Mouse (Mus musculus) cerebellum, adult 11-12 months (tissue): ENCODE measurements around the gene Macc1.
"Not testable (repeated sequence)": the region's sequence is repeated elsewhere in the genome, so short reads cannot be mapped to it uniquely, and the experiment has no call there.

Experiments used
- DNase-seq: peaks from one replicate; pipeline ENCODE4 v3.0.0; 2022

Macc1 gene

DNA sequence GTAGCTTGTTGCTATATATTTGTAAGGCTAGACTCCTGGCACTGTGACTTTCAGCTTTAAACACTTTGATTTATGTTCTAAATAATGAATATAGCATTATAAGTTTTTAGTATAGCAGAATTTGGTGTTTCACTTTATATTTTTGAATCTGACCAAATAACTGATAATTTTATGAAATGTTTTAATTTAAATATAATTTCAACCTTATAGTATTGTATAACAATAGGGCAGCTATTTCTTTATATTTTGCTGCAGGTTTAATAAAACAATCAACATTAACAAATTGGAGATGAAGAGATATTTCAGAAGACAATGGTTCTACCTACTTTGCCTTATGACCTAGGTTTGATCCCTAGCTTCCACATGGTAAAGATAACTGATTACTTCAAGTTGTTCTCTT, at the start of gene Macc1:
Gene Macc1, plus strand, starts transcription at position 301 of the 400 bp plus-strand sequence.
- DNase-seq, result no peak

DNA sequence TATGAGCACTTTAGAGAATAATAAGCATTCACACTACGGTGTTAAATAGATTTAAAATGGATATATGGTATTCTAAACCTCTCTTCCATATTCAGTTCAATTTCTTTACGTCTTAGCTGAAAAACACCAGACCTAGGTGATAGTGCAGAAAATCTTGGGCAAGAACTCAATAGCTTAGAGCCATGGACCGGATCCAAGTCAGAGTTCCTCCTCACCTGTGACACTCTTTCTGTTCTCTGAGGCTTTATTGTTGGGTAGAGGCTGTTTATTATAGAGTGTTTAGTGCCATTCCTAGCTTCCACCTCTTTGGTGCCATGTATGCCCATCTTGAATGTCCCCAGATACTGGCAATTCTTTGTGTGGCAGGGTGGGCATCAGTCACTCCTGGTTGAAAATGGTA, 49.6 kb upstream of the Macc1 start:
- DNase-seq, result no peak

DNA sequence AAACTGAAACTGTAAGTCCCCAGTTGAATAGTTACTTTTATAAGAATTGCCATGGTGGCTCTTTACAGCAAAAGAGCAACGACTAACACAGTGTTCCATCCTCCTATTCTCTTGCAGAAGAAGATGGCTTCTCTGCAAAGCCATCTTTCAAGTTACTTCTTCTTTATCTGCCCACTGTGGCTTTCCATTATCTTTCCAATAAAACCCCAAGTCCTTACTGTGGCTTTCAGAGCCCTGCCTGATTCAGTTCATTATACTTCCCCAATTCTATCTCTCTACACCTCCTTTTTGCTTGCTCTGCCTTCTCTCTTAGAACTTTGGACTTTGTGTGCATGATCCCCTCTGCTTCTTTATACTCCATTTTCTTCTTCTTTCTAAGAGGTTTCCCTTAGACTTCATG, 45.3 kb upstream of the Macc1 start:
- DNase-seq, result no peak

DNA sequence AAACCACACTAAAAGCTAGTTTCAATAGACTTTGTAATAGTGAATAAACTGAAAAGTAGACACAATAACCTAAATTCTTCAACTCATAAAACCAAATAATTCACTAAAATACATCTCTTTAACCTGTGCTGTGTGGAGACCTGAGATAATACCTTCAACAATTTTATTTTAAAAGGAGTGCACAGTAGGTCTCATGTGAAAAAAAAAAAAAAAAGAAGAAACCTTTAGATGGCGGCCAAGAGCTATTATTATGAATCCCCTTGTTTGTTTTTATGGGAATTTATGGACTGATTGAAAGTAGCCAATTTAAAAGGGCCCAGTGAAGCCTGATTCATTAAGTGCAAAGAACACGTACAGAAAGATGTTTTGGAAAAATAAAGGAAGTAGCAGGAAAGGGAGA, 44.0 kb upstream of the Macc1 start:
- no peak for DNase-seq

DNA sequence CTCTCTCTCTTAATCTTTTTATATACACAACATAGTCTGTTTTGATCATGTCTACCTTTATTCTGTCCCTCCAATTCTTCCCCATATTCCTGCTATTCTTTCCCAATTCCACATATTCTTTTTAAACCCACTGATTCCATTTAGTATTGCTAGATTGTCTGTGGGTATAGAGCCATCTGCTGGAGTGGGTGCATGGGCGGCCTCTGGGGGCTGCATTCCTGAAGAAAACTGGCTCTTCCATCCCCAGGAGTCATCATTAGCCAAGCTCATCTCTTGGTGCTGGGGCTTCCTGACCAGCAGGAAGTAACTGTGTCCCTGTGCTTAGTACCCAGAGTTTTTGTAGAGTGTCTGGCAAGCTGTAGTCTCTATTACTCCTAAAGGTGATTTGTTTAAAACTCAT, 42.1 kb upstream of the Macc1 start:
- DNase-seq, result no peak

GRCm38 (mm10) chr12:119273605-119274004, 40.5 kb upstream of the Macc1 start:
- DNase-seq, result no peak

- DNase-seq, result no peak
Observed at GRCm38 (mm10) chr12:119276282-119276681, 37.8 kb upstream of the Macc1 start.

GRCm38 (mm10) chr12:119291618-119292017, 22.5 kb upstream of the Macc1 start:
- no peak for DNase-seq

DNA sequence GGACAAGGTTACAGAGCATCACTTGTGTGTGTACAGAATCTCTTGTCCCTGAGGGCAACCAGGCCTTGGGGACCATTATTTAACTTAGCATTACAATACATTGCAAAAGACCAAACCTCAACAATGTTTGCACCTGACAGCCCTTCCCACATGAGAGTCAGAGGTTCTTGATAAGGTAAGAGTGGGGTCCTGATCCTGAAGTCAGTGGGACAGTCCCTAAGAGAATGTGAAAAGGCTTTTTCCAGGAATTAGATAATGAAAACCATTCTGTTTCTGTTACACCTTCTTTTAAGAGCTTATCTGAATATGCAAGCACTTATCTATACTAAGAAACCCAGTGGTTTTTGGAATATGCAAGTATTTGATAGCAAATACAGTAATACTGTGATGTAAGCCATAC, 10.5 kb upstream of the Macc1 start:
- no peak for DNase-seq

- DNase-seq, result no peak
Observed at GRCm38 (mm10) chr12:119313014-119313763, 881 bp upstream of the Macc1 start.

DNA sequence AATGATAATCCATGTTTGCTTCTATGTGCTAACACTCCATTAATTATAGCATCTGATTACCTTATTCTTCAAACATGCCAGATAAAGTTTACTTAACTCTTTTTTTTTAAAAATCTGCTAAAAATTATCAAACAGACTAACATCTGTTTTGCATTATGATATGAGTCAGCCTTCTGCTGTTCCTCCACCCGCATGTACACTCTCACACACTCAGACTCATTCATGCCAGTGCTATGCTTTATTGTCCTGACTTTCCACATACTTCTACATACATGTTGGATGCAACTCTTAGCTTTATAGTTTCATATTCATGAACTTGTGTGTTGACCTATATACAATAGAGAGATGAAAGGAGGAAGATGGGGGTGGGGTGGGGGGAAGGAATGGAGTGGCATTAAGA, 4.7 kb downstream of the Macc1 start:
- DNase-seq, result no peak

DNA sequence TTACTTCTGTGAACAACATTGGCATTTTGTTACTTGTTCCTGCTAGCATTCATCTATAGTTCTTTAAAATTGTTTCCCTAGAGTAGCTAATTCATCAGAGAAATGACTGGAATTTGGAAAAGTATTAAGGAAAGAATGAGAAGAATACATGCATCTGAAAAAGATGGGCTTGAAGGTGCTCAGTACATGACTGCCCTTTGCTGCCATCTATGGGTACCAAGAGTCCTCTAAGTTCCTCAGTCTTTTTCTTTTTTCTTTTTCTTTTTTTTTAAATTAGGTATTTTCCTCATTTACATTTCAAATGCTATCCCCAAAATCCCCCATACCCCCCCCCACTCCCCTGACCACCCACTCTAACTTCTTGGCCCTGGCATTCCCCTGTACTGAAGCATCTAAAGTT, 11.3 kb downstream of the Macc1 start:
- DNase-seq, result no peak

GRCm38 (mm10) chr12:119330644-119331043, 16.6 kb downstream of the Macc1 start:
- no peak for DNase-seq

DNA sequence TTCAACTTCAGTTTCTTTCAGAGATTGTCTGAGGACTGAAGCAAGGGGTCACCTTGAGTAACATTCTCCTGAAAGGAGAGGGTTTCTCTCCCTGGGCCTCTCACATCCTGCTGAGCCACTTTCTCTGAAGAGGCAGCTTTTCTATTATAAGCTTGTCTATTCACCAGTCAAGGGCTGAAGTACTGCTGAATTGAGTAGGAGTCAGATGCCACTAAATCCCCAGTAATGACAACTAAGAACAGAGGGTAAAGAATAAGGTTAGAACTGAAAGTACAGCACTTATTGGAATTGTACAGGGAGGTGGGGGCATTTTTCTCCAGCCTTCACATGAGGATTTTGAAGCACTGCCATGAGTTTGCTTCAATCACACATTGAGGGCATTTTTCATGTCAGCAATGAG, 19.3 kb downstream of the Macc1 start:
- DNase-seq, result no peak

- not testable (repeated sequence) for DNase-seq
Observed at GRCm38 (mm10) chr12:119352579-119352978, 38.5 kb downstream of the Macc1 start.

DNA sequence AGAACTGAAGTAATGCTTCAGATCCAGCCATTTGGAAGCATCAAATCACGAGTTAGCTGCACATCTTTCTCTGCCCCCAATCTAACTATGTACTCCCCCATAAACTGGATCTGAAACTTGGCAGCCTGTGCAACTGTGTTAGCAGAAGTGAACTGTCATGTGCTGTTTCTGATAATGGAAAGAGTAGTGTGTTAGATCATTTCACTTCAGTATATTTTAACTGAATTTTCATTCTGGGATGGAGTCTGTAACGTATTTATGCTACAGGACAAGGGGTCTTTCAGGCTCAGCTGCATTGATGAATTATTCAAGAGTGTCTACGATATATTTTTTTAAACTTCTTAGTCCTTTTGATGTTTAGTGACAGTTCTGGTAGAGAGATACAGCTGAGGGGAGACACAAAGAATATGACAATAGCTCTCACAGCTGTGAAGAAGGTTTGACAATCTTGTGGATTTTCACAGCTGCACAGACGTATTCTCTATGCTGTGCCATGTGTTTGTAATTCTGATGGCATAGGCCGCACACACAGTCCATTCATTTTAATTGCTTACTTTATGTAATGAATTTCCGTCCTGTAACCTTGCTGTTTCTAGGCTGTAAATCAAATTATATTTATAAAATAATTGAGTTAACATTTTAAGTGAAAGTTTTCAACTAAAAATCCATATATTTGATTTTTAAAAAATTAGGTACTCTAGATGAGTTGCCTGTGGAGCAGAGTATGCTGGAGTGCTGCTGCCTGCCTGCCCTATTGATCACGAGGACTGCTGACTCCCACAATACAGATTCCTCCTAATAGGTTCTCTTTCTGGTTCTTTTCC, 43.6 kb downstream of the Macc1 start:
- no peak for DNase-seq

- DNase-seq, result no peak
Observed at GRCm38 (mm10) chr12:119358242-119358515, 44.1 kb downstream of the Macc1 start.

GRCm38 (mm10) chr12:119365041-119365440, 51.0 kb downstream of the Macc1 start:
- DNase-seq, result no peak

- DNase-seq, result no peak
Observed at GRCm38 (mm10) chr12:119369832-119370231, 55.8 kb downstream of the Macc1 start.

- DNase-seq, result no peak
Observed at GRCm38 (mm10) chr12:119372359-119372758, 58.3 kb downstream of the Macc1 start.

DNA sequence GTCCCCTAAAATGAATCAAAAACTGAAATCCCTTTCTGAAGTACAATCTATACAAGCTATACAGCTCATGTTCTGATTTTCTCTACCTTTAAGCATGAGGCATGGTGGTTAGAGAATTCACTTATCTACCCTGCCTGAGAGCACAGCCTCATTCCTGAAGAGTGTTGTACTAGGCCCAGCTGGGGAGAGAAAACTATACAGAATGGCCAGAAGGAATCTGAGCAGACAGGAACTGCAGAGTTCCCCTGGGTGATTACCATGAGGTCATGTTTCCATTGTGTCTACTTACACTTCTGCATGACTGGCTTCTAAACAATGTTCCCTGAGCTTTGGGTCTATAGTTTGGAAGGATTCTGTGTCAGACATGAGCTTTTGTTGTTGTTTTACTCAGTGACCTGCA, 62.8 kb downstream of the Macc1 start:
- no peak for DNase-seq

- DNase-seq, result no peak
Observed at GRCm38 (mm10) chr12:119381839-119382238, 67.8 kb downstream of the Macc1 start.

GRCm38 (mm10) chr12:119386243-119386642, 72.2 kb downstream of the Macc1 start:
- no peak for DNase-seq

- DNase-seq, result no peak
Observed at GRCm38 (mm10) chr12:119386650-119387049, 72.6 kb downstream of the Macc1 start.

DNA sequence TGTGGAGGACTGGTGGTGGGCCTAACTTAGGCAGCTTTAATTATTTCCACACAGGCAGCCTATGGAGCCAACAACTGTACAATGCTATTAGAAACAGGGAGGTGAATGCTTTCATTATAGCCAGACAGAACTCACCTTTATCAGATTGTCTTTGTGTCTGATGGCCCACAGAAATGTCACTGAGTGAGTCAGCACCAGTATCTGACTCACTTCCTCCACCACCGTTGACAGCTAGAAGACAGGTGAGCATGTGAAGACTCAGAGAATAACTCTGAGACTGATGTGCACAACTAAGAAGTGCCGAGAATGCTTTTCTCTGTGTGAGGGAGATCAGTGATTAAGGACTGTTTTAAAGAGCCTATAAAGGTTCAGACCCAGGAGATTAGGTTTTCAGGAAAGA, 73.9 kb downstream of the Macc1 start:
- no peak for DNase-seq
